Mouse (Mus musculus): Measurements from ENCODE around the gene Miga1. TPM values are rescaled to one million over a fixed set of nuclear protein-coding genes. Genes with fewer than 3 reads are reported as not detected.

Gene Miga1
- polyA plus RNA-seq, 1 experiment from 2014 or later: 19.4 TPM

DNA sequence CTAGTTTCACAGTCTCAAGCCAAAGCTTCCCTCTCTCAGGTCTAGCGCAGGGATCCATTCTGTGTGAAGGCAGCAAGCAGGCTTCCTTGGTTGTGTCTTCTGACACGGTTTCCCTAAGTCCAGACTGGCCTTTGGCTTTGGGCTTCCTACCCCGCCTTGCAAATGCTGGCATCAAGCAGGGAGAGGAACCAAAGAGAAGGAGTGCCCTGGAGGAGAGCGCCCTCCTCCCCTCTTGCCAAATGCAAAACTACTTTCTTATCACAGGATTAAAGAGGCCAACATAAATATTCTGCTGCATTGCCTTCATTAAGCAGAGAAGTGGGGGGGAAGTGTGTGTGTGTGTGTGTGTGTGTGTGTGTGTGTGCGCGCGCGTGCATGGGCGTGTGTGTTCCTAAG, 31.0 kb downstream of the Miga1 start:
- 92% methylated on average over 9 of the region's 9 CpGs for WGBS

DNA sequence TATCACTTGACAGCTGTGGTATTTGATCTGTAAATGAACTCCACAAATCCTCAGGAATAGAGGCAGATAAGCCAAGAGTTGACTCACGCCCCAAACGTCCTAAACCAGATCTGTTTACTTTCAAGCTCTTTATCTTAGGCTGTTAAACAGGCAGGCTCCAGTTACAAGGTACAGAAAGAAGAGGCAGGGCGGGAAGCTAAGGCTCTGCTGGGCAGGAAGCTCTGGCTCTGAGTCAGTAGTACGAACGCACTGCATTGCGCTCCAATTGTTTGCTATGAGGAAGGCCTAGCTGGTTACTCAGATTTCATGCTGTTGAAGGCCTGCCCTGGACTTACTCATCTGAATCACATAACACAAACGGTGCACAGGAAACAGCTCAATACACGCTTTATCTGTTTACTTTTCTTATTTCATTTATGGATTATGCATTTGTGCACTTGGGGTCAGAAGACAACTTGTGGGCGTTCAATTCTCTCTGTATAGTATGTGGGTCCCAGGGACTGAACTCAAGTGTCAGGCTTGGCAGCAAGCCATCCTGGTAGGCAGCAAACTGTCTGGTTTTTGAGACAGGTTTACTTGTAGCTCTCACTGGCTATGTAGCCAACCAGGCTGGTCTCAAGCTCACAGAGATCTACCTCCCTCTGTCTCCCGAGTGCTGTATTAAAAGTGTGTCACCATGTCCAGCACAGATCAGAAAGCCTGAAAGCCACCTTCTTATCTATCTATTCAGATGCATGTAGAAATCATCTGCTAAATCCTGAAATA, 31.5 kb downstream of the Miga1 start:
- H3K27me3 ChIP-seq (replicated peaks; ENCODE audit: control insufficient read depth, insufficient read depth, low read length): no peaks in the 10 kb centered on the region
- ATAC-seq: no peak
- WGBS: 76% methylated on average over 10 of the region's 10 CpGs
- no peak overlapping the region for H3K4me2 ChIP-seq (ENCODE audit: low read length)
- no peaks in the 10 kb centered on the region for H3K4me1 ChIP-seq (ENCODE audit: control insufficient read depth, insufficient read depth, low read length)
- no peak overlapping the region for H3K27ac ChIP-seq (ENCODE audit: low read depth, low read length)
- H3K9ac ChIP-seq (ENCODE audit: low read length): no peak overlapping the region
- H3K9me3 ChIP-seq (replicated peaks; ENCODE audit: control insufficient read depth, low read length): no peaks in the 10 kb centered on the region
- DNase-seq (ENCODE audit: low spot score): no peak
- peaks cover 38% of the 10 kb centered on the region for H3K36me3 ChIP-seq (ENCODE audit: control insufficient read depth, insufficient read depth, low read length)
- H3K4me3 ChIP-seq (ENCODE audit: low read depth, low read length): no peak overlapping the region

More for the DNA sequence above, 31.0 kb downstream of the Miga1 start:
- ATAC-seq: no peak
- H3K9me3 ChIP-seq (replicated peaks; ENCODE audit: control insufficient read depth, low read length): no peaks in the 10 kb centered on the region
- H3K27me3 ChIP-seq (replicated peaks; ENCODE audit: control insufficient read depth, insufficient read depth, low read length): no peaks in the 10 kb centered on the region
- no peak overlapping the region for H3K4me2 ChIP-seq (ENCODE audit: low read length)
- no peak overlapping the region for H3K27ac ChIP-seq (ENCODE audit: low read depth, low read length)
- H3K4me3 ChIP-seq (ENCODE audit: low read depth, low read length): no peak overlapping the region
- H3K9ac ChIP-seq (ENCODE audit: low read length): no peak overlapping the region
- DNase-seq (ENCODE audit: low spot score): no peak
- H3K4me1 ChIP-seq (ENCODE audit: control insufficient read depth, insufficient read depth, low read length): no peaks in the 10 kb centered on the region
- peaks cover 38% of the 10 kb centered on the region for H3K36me3 ChIP-seq (ENCODE audit: control insufficient read depth, insufficient read depth, low read length)

DNA sequence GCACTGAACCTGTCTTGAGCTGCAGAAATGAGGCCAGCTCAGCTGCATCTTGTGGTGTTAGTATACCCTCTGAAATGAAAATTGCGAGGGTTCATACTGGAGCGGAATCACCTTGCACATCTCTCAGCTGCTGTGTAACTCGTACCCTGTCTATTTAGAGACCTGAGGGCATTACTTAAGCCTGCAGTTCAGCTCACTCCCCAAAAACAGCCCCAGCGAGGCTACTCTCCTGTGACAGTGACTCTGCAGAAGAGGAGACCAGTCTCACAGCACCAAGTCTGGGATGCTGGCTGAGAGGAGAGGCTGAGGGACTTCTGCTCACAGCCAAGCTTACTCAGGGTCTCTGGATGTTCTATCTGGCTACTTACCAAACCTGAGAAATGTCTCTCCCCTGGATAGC, 34.2 kb downstream of the Miga1 start:
- Histone ChIP-seq H3K4me2 (ENCODE audit: low read length) (no peak overlapping the region), H3K27ac (ENCODE audit: low read depth, low read length) (no peak overlapping the region), H3K4me1 (ENCODE audit: control insufficient read depth, insufficient read depth, low read length) (no peaks in the 10 kb centered on the region), H3K36me3 (ENCODE audit: control insufficient read depth, insufficient read depth, low read length) (peaks cover 34% of the 10 kb centered on the region), H3K9ac (ENCODE audit: low read length) (no peak overlapping the region), H3K27me3 (replicated peaks; ENCODE audit: control insufficient read depth, insufficient read depth, low read length) (no peaks in the 10 kb centered on the region), H3K9me3 (replicated peaks; ENCODE audit: control insufficient read depth, low read length) (no peaks in the 10 kb centered on the region), H3K4me3 (ENCODE audit: low read depth, low read length) (no peak overlapping the region)
- DNase-seq (ENCODE audit: low spot score) (no peak), ATAC-seq (no peak)
- 86% methylated on average over 4 of the region's 4 CpGs for WGBS

DNA sequence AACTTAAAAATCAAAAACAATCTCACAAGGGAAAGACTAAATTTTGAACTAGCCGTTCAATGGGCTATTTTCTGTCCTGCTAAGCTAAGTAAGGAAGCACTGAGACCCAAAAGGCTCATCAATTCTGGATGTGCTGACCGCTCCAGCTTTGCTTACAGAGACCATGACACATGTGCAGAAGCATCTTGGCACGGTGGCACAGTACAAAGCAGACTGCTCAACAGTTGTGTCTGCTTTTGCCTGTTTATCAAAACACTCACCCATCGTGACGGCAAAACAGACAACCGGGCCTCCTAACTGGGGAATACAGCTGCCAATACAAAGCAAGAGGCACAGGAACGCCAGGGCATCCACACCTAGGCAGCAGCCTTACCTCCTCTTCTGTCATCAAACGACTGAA, 35.1 kb downstream of the Miga1 start:
- H3K4me1 ChIP-seq (ENCODE audit: control insufficient read depth, insufficient read depth, low read length): no peaks in the 10 kb centered on the region
- no peak for DNase-seq (ENCODE audit: low spot score)
- 93% methylated on average over 8 of the region's 8 CpGs for WGBS
- H3K4me3 ChIP-seq (ENCODE audit: low read depth, low read length): no peak overlapping the region
- no peak overlapping the region for H3K9ac ChIP-seq (ENCODE audit: low read length)
- H3K4me2 ChIP-seq (ENCODE audit: low read length): no peak overlapping the region
- no peaks in the 10 kb centered on the region for H3K27me3 ChIP-seq (replicated peaks; ENCODE audit: control insufficient read depth, insufficient read depth, low read length)
- no peak overlapping the region for H3K27ac ChIP-seq (ENCODE audit: low read depth, low read length)
- no peak for ATAC-seq
- peaks cover 31% of the 10 kb centered on the region for H3K36me3 ChIP-seq (ENCODE audit: control insufficient read depth, insufficient read depth, low read length)
- H3K9me3 ChIP-seq (replicated peaks; ENCODE audit: control insufficient read depth, low read length): no peaks in the 10 kb centered on the region

DNA sequence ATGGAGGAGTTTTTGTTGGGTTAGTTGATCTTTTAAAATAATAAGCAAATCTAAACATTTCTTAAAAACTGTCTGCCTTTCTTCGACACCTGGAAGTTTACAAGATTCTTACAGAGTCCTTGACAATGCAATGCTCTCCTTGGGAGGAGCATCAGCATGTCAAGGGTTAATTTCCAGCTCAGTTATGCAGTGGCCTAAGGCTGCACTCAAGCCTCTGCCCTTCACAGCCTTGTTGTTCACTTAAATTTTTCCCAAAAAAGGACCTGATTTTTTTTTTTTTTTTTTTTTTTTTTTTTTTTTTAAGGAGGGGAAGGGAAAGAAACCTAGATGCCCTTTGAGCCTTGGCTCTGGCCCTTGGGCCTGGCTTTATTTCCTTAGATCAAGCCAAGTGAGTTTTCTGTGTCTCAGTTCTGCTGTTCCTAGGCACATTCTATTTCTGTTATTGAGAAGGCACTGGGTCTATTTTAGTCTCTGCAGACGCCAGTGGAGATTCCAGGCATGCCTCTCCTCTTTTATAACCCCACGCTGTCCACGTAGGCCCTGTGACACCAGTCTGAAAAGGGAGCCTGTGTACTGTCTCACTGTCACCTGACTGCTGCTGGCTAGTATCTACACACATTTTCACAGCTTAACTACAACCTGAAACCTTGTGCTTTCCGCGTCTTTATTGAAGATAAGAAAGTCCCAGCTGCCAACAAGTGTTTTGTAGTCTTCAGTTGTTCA, 36.0 kb downstream of the Miga1 start:
- H3K9ac ChIP-seq (ENCODE audit: low read length): no peak overlapping the region
- DNase-seq (ENCODE audit: low spot score) (no peak), ATAC-seq (no peak)
- H3K9me3 ChIP-seq (replicated peaks; ENCODE audit: control insufficient read depth, low read length): no peaks in the 10 kb centered on the region
- no peak overlapping the region for H3K4me3 ChIP-seq (ENCODE audit: low read depth, low read length)
- H3K27me3 ChIP-seq (replicated peaks; ENCODE audit: control insufficient read depth, insufficient read depth, low read length): no peaks in the 10 kb centered on the region
- 78% methylated on average over 6 of the region's 6 CpGs for WGBS
- peaks cover 26% of the 10 kb centered on the region for H3K36me3 ChIP-seq (ENCODE audit: control insufficient read depth, insufficient read depth, low read length)
- no peak overlapping the region for H3K27ac ChIP-seq (ENCODE audit: low read depth, low read length)
- H3K4me1 ChIP-seq (ENCODE audit: control insufficient read depth, insufficient read depth, low read length): no peaks in the 10 kb centered on the region
- no peak overlapping the region for H3K4me2 ChIP-seq (ENCODE audit: low read length)

DNA sequence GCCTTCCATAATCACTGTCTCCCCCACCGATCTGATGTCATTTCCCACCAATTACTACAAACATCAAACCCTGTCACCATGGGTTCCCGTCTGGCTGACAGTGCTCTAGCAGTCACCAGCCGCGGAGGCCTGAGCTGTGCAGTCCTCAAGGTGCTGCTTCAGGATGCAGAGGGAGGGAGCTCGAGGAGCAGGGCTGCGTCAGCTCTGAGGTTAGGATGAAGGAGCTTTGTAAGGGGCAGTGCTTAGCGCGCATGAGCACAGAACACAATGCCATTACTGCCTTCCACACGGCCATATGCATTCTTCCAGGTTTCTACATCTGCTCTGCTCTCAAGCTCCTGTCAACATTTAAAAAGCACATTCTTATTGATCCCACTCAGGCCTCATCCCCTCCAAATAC, 37.2 kb downstream of the Miga1 start:
- 73% methylated on average over 9 of the region's 9 CpGs for WGBS

DNA sequence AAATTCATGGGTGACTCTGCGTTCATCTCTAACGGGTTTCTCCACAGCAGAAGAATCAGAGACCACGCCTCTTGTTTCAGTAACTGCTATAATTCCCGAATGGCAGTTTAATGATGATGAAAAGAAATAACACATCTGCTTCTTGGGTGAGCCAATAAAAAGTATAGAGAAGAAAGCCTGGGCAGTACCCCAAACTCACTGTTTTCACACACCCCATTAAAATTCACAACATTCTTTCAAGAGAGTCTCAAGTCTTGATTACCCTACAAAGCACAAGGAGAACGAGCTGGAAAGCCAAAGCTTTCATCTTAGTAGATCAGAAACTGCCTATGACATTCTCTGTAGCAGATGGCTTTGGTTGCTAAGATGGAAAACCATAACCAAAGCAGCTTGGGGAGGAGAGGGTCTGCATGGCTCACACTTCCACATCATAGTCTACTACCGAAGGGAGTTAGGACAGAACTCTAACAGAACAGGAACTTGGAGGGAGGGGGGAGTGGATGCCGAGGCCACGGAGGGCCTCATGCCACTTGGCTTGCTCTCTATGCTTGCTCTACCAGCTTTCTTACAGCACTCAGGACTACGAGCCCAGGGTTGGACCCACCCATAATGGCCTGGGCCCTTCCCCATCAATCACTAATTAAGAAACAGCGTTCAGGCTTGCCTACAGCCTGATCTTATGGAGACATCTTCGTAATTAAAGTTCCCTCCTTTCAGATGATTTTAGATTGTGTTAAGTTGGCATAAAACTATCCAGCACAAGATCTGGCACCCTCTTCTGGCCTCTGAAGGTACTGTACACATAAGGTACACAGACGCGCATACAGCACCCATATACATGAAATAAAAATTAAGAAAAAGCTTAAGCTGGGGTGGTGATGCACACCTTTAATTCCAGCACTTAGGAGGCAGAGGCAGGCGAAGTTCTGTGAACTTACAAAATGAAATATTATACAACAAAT, 39.5 kb downstream of the Miga1 start:
- H3K4me2 ChIP-seq (ENCODE audit: low read length): no peak overlapping the region
- no peak for DNase-seq (ENCODE audit: low spot score)
- no peaks in the 10 kb centered on the region for H3K9me3 ChIP-seq (replicated peaks; ENCODE audit: control insufficient read depth, low read length)
- 88% methylated on average over 14 of the region's 14 CpGs for WGBS
- H3K36me3 ChIP-seq (ENCODE audit: control insufficient read depth, insufficient read depth, low read length): peaks cover 32% of the 10 kb centered on the region
- H3K27me3 ChIP-seq (replicated peaks; ENCODE audit: control insufficient read depth, insufficient read depth, low read length): no peaks in the 10 kb centered on the region
- ATAC-seq: no peak
- no peak overlapping the region for H3K9ac ChIP-seq (ENCODE audit: low read length)
- H3K4me3 ChIP-seq (ENCODE audit: low read depth, low read length): no peak overlapping the region
- H3K4me1 ChIP-seq (ENCODE audit: control insufficient read depth, insufficient read depth, low read length): no peaks in the 10 kb centered on the region
- no peak overlapping the region for H3K27ac ChIP-seq (ENCODE audit: low read depth, low read length)

More for the DNA sequence above, 37.2 kb downstream of the Miga1 start:
- ATAC-seq (no peak), DNase-seq (ENCODE audit: low spot score) (no peak)
- no peaks in the 10 kb centered on the region for H3K27me3 ChIP-seq (replicated peaks; ENCODE audit: control insufficient read depth, insufficient read depth, low read length)
- H3K27ac ChIP-seq (ENCODE audit: low read depth, low read length): no peak overlapping the region
- H3K36me3 ChIP-seq (ENCODE audit: control insufficient read depth, insufficient read depth, low read length): peaks cover 26% of the 10 kb centered on the region
- H3K4me2 ChIP-seq (ENCODE audit: low read length): no peak overlapping the region
- H3K9ac ChIP-seq (ENCODE audit: low read length): no peak overlapping the region
- H3K9me3 ChIP-seq (replicated peaks; ENCODE audit: control insufficient read depth, low read length): no peaks in the 10 kb centered on the region
- no peaks in the 10 kb centered on the region for H3K4me1 ChIP-seq (ENCODE audit: control insufficient read depth, insufficient read depth, low read length)
- no peak overlapping the region for H3K4me3 ChIP-seq (ENCODE audit: low read depth, low read length)

DNA sequence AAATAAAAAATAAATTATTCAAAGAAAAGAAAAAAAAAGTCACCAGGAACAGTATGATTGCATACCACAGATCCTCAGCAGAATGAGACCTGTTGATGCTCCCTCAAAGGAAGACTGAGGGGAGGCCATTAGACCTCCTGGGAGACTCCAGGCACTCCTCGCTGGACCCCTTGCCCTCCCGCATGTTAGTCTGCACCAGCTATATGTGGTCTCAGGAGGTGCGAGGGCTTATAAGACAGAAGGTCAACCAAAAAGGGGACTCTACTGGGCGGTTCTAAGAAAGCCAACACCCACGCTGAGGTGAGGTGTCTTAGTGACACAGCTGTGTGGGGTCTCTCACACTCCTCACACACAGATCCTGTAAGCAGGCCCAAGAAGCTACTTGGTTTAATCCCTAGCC, 44.3 kb downstream of the Miga1 start:
- Histone ChIP-seq H3K9me3 (replicated peaks; ENCODE audit: control insufficient read depth, low read length) (no peaks in the 10 kb centered on the region), H3K36me3 (ENCODE audit: control insufficient read depth, insufficient read depth, low read length) (peaks cover 39% of the 10 kb centered on the region), H3K4me2 (ENCODE audit: low read length) (no peak overlapping the region), H3K9ac (ENCODE audit: low read length) (no peak overlapping the region), H3K27me3 (replicated peaks; ENCODE audit: control insufficient read depth, insufficient read depth, low read length) (no peaks in the 10 kb centered on the region), H3K4me3 (ENCODE audit: low read depth, low read length) (no peak overlapping the region), H3K4me1 (ENCODE audit: control insufficient read depth, insufficient read depth, low read length) (no peaks in the 10 kb centered on the region), H3K27ac (ENCODE audit: low read depth, low read length) (no peak overlapping the region)
- DNase-seq (ENCODE audit: low spot score) (no peak), ATAC-seq (no peak)
- 95% methylated on average over 5 of the region's 5 CpGs for WGBS

Data from forebrain, embryonic 14.5 days (tissue).